Mouse (Mus musculus) adrenal gland (tissue): ENCODE results near the gene Col25a1.

Experiments
- intact Hi-C: fragments of 180-260 bp; cut with DNase I; formaldehyde crosslinking; loops from one replicate; pipeline ENCODE4 v1.15.1; 2025

Col25a1 gene

GRCm38 (mm10) chr3:130160902-130161301 is 29.6 kb downstream of the Col25a1 start:
- intact Hi-C loops = no loop called here

GRCm38 (mm10) chr3:130161323-130161917 is 30.1 kb downstream of the Col25a1 start:
- intact Hi-C loops = no loop called here

- intact Hi-C loops = no loop called here
Measured at GRCm38 (mm10) chr3:130166875-130167274, 35.6 kb downstream of the Col25a1 start.

GRCm38 (mm10) chr3:130172764-130173163 is 41.5 kb downstream of the Col25a1 start:
- intact Hi-C loops = no loop called here

- intact Hi-C loops = loop anchor here (10.0 kb wide), 1 partner anchor 114 kb away; no protein-coding TSS in a partner anchor
Measured at GRCm38 (mm10) chr3:130180181-130180940, 49.1 kb downstream of the Col25a1 start.

GRCm38 (mm10) chr3:130180964-130181590 is 49.8 kb downstream of the Col25a1 start:
- intact Hi-C loops = loop anchor here (10.0 kb wide), 1 partner anchor 114 kb away; no protein-coding TSS in a partner anchor

GRCm38 (mm10) chr3:130181591-130181980 is 50.3 kb downstream of the Col25a1 start:
- intact Hi-C loops = loop anchor here (10.0 kb wide), 1 partner anchor 113 kb away; no protein-coding TSS in a partner anchor

GRCm38 (mm10) chr3:130182450-130182849 is 51.1 kb downstream of the Col25a1 start:
- intact Hi-C loops = loop anchor here (10.0 kb wide), 1 partner anchor 112 kb away; no protein-coding TSS in a partner anchor

- intact Hi-C loops = loop anchor here (1.0 to 10.0 kb wide), 2 partner anchors 110 to 389 kb away; no protein-coding TSS in a partner anchor
Measured at GRCm38 (mm10) chr3:130185111-130185510, 53.8 kb downstream of the Col25a1 start.

- intact Hi-C loops = loop anchor here (10.0 kb wide), 1 partner anchor 107 kb away; no protein-coding TSS in a partner anchor
Measured at GRCm38 (mm10) chr3:130187588-130187987, 56.3 kb downstream of the Col25a1 start.

- intact Hi-C loops = no loop called here
Measured at GRCm38 (mm10) chr3:130193450-130193849, 62.1 kb downstream of the Col25a1 start.

GRCm38 (mm10) chr3:130214631-130215030 is 83.3 kb downstream of the Col25a1 start:
- intact Hi-C loops = no loop called here

- intact Hi-C loops = no loop called here
Measured at GRCm38 (mm10) chr3:130216141-130216540, 84.8 kb downstream of the Col25a1 start.

GRCm38 (mm10) chr3:130216646-130217045 is 85.3 kb downstream of the Col25a1 start:
- intact Hi-C loops = no loop called here

- intact Hi-C loops = no loop called here
Measured at GRCm38 (mm10) chr3:130217705-130218104, 86.4 kb downstream of the Col25a1 start.

GRCm38 (mm10) chr3:130218232-130218728 is 87.0 kb downstream of the Col25a1 start:
- intact Hi-C loops = no loop called here

- intact Hi-C loops = no loop called here
Measured at GRCm38 (mm10) chr3:130220811-130221210, 89.5 kb downstream of the Col25a1 start.

- intact Hi-C loops = no loop called here
Measured at GRCm38 (mm10) chr3:130228186-130228585, 96.9 kb downstream of the Col25a1 start.

- intact Hi-C loops = no loop called here
Measured at GRCm38 (mm10) chr3:130232944-130233343, 101.6 kb downstream of the Col25a1 start.

- intact Hi-C loops = no loop called here
Measured at GRCm38 (mm10) chr3:130235233-130235632, 103.9 kb downstream of the Col25a1 start.

- intact Hi-C loops = no loop called here
Measured at GRCm38 (mm10) chr3:130236129-130236528, 104.8 kb downstream of the Col25a1 start.

- intact Hi-C loops = no loop called here
Measured at GRCm38 (mm10) chr3:130237852-130238251, 106.6 kb downstream of the Col25a1 start.
